Mouse (Mus musculus): Measurements from ENCODE around the gene Rimbp2. TPM values are rescaled to one million over a fixed set of nuclear protein-coding genes. Genes with fewer than 3 reads are reported as not detected.

Gene Rimbp2
- polyA plus RNA-seq, 1 experiment from 2014 or later: 0.27 TPM

- no peak overlapping the region for H3K4me3 ChIP-seq (ENCODE audit: low read length)
- H3K36me3 ChIP-seq (ENCODE audit: control insufficient read depth, insufficient read depth, low read length): no peaks in the 10 kb centered on the region
- H3K9me3 ChIP-seq (ENCODE audit: control insufficient read depth, low read length): no peaks in the 10 kb centered on the region
- WGBS: 17% methylated on average over 11 of the region's 11 CpGs
- ATAC-seq (ENCODE audit: low FRiP score, low TSS enrichment): no peak
- H3K4me2 ChIP-seq (replicated peaks; ENCODE audit: low read depth, low read length): no peak overlapping the region
- H3K27me3 ChIP-seq (ENCODE audit: control insufficient read depth, insufficient read depth, low read length): no peaks in the 10 kb centered on the region
- H3K4me1 ChIP-seq (ENCODE audit: control insufficient read depth, insufficient read depth, low read length): no peaks in the 10 kb centered on the region
- no peak overlapping the region for H3K27ac ChIP-seq (ENCODE audit: low read depth, low read length)
- no peak overlapping the region for H3K9ac ChIP-seq (ENCODE audit: low read depth, low read length)
These were observed 140.2 kb downstream of the Rimbp2 start for GRCm38 (mm10) chr5:128813121-128813520.

- no peak overlapping the region for H3K4me2 ChIP-seq (replicated peaks; ENCODE audit: low read depth, low read length)
- H3K9ac ChIP-seq (ENCODE audit: low read depth, low read length): no peak overlapping the region
- ATAC-seq (ENCODE audit: low FRiP score, low TSS enrichment): no peak
- no peak overlapping the region for H3K4me3 ChIP-seq (ENCODE audit: low read length)
- H3K27me3 ChIP-seq (ENCODE audit: control insufficient read depth, insufficient read depth, low read length): no peaks in the 10 kb centered on the region
- WGBS: 85% methylated on average over 6 of the region's 6 CpGs
- no peaks in the 10 kb centered on the region for H3K36me3 ChIP-seq (ENCODE audit: control insufficient read depth, insufficient read depth, low read length)
- no peak overlapping the region for H3K27ac ChIP-seq (ENCODE audit: low read depth, low read length)
- no peaks in the 10 kb centered on the region for H3K9me3 ChIP-seq (ENCODE audit: control insufficient read depth, low read length)
- no peaks in the 10 kb centered on the region for H3K4me1 ChIP-seq (ENCODE audit: control insufficient read depth, insufficient read depth, low read length)
These were observed 141.9 kb downstream of the Rimbp2 start for GRCm38 (mm10) chr5:128811431-128811830.

GRCm38 (mm10) chr5:128810006-128810405 lies 143.3 kb downstream of the Rimbp2 start:
- ATAC-seq (ENCODE audit: low FRiP score, low TSS enrichment): no peak
- 63% methylated on average over 12 of the region's 12 CpGs for WGBS
- H3K27ac ChIP-seq (ENCODE audit: low read depth, low read length): no peak overlapping the region
- H3K4me2 ChIP-seq (replicated peaks; ENCODE audit: low read depth, low read length): no peak overlapping the region
- no peaks in the 10 kb centered on the region for H3K4me1 ChIP-seq (ENCODE audit: control insufficient read depth, insufficient read depth, low read length)
- no peak overlapping the region for H3K4me3 ChIP-seq (ENCODE audit: low read length)
- H3K9ac ChIP-seq (ENCODE audit: low read depth, low read length): no peak overlapping the region
- H3K36me3 ChIP-seq (ENCODE audit: control insufficient read depth, insufficient read depth, low read length): no peaks in the 10 kb centered on the region
- H3K27me3 ChIP-seq (ENCODE audit: control insufficient read depth, insufficient read depth, low read length): no peaks in the 10 kb centered on the region
- H3K9me3 ChIP-seq (ENCODE audit: control insufficient read depth, low read length): no peaks in the 10 kb centered on the region

DNA sequence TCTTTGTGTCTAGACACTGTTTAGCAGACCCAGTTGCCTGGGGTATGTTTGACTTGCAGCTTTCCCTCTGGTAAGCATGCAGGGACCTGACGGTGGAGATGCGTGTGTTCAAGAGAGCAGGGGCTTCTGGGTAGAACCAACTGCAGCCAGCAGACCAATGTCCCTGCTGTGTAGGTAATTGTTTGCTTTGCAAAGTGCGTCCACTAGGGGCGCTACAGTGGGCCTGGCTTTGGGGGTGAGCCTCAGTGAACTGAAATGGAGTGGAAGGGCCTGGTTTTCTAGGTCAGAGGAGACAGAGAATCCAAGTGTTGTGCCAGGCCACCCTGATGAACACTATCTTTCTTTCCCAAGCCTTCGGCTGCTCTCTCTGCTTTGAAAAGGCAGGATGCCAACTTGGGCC lies 143.9 kb downstream of the Rimbp2 start:
- H3K4me2 ChIP-seq (replicated peaks; ENCODE audit: low read depth, low read length): no peak overlapping the region
- no peaks in the 10 kb centered on the region for H3K9me3 ChIP-seq (ENCODE audit: control insufficient read depth, low read length)
- no peak overlapping the region for H3K4me3 ChIP-seq (ENCODE audit: low read length)
- 48% methylated on average over 5 of the region's 5 CpGs for WGBS
- H3K36me3 ChIP-seq (ENCODE audit: control insufficient read depth, insufficient read depth, low read length): no peaks in the 10 kb centered on the region
- ATAC-seq (ENCODE audit: low FRiP score, low TSS enrichment): no peak
- no peaks in the 10 kb centered on the region for H3K4me1 ChIP-seq (ENCODE audit: control insufficient read depth, insufficient read depth, low read length)
- H3K27me3 ChIP-seq (ENCODE audit: control insufficient read depth, insufficient read depth, low read length): no peaks in the 10 kb centered on the region
- H3K9ac ChIP-seq (ENCODE audit: low read depth, low read length): no peak overlapping the region
- H3K27ac ChIP-seq (ENCODE audit: low read depth, low read length): no peak overlapping the region

DNA sequence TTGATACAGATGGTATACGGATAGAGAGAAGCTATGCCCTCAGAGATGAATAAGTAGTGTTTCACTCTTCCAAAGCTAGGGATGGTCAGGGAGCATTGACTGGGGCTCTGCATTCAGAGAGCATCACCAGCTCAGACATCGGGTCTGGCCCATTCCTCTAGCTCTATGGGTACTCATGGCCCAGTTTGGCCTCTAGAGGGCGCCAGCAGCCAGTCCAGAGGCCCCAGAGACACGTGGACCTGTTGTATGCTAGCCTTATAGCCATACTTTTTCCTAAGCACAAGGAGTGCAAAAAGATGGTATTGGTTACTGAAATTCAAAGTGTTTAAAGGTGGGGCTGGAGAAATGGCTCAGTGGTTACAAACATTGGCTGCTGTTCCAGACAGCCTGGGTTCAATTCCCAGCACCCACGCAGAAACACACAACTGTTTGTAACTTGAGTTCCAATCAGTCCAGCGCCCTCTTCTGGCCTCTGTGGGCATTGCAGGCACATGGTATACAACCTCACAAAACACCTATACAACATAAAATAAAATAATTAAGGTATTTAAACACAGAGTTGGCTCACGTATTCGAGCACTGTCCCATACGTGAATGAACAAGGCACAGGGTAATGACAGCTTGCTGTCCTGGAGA lies 144.6 kb downstream of the Rimbp2 start:
- no peak overlapping the region for H3K4me2 ChIP-seq (replicated peaks; ENCODE audit: low read depth, low read length)
- no peaks in the 10 kb centered on the region for H3K36me3 ChIP-seq (ENCODE audit: control insufficient read depth, insufficient read depth, low read length)
- no peak for ATAC-seq (ENCODE audit: low FRiP score, low TSS enrichment)
- H3K27me3 ChIP-seq (ENCODE audit: control insufficient read depth, insufficient read depth, low read length): no peaks in the 10 kb centered on the region
- no peak overlapping the region for H3K4me3 ChIP-seq (ENCODE audit: low read length)
- no peak overlapping the region for H3K27ac ChIP-seq (ENCODE audit: low read depth, low read length)
- WGBS: 63% methylated on average over 9 of the region's 9 CpGs
- no peaks in the 10 kb centered on the region for H3K9me3 ChIP-seq (ENCODE audit: control insufficient read depth, low read length)
- H3K4me1 ChIP-seq (ENCODE audit: control insufficient read depth, insufficient read depth, low read length): no peaks in the 10 kb centered on the region
- no peak overlapping the region for H3K9ac ChIP-seq (ENCODE audit: low read depth, low read length)

GRCm38 (mm10) chr5:128807408-128807807 lies 145.9 kb downstream of the Rimbp2 start:
- H3K4me3 ChIP-seq (ENCODE audit: low read length): no peak overlapping the region
- ATAC-seq (ENCODE audit: low FRiP score, low TSS enrichment): no peak
- no peaks in the 10 kb centered on the region for H3K9me3 ChIP-seq (ENCODE audit: control insufficient read depth, low read length)
- 87% methylated on average over 9 of the region's 9 CpGs for WGBS
- H3K36me3 ChIP-seq (ENCODE audit: control insufficient read depth, insufficient read depth, low read length): no peaks in the 10 kb centered on the region
- H3K9ac ChIP-seq (ENCODE audit: low read depth, low read length): no peak overlapping the region
- H3K4me1 ChIP-seq (ENCODE audit: control insufficient read depth, insufficient read depth, low read length): no peaks in the 10 kb centered on the region
- no peaks in the 10 kb centered on the region for H3K27me3 ChIP-seq (ENCODE audit: control insufficient read depth, insufficient read depth, low read length)
- no peak overlapping the region for H3K27ac ChIP-seq (ENCODE audit: low read depth, low read length)
- H3K4me2 ChIP-seq (replicated peaks; ENCODE audit: low read depth, low read length): no peak overlapping the region

GRCm38 (mm10) chr5:128806296-128806998 lies 146.8 kb downstream of the Rimbp2 start:
- Histone ChIP-seq H3K27me3 (ENCODE audit: control insufficient read depth, insufficient read depth, low read length) (no peaks in the 10 kb centered on the region), H3K27ac (ENCODE audit: low read depth, low read length) (no peak overlapping the region), H3K9ac (ENCODE audit: low read depth, low read length) (no peak overlapping the region), H3K9me3 (ENCODE audit: control insufficient read depth, low read length) (no peaks in the 10 kb centered on the region), H3K36me3 (ENCODE audit: control insufficient read depth, insufficient read depth, low read length) (no peaks in the 10 kb centered on the region), H3K4me2 (replicated peaks; ENCODE audit: low read depth, low read length) (no peak overlapping the region), H3K4me3 (ENCODE audit: low read length) (no peak overlapping the region), H3K4me1 (ENCODE audit: control insufficient read depth, insufficient read depth, low read length) (no peaks in the 10 kb centered on the region)
- 91% methylated on average over 13 of the region's 13 CpGs for WGBS
- ATAC-seq (ENCODE audit: low FRiP score, low TSS enrichment): no peak

DNA sequence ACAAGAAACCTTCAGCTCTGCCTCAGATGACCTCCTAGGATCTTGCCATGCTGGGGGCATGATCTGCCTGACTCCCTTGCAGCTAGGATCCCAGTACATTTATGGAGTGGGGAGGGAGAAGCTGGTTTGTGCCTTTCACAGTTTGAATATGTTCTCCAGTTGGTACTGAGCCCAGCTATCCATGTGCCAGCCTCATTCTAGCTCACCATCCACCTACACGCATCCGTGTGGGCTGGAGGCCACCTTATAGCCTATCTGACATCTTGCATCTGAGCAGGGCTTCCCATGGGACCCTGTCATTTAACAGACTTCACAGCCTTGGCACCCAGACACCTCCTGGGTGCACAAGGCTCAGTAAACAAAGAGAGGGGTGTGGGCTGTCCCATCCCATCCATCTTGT lies 148.2 kb downstream of the Rimbp2 start:
- Histone ChIP-seq H3K4me1 (ENCODE audit: control insufficient read depth, insufficient read depth, low read length) (no peaks in the 10 kb centered on the region), H3K9me3 (ENCODE audit: control insufficient read depth, low read length) (no peaks in the 10 kb centered on the region), H3K36me3 (ENCODE audit: control insufficient read depth, insufficient read depth, low read length) (no peaks in the 10 kb centered on the region), H3K4me2 (replicated peaks; ENCODE audit: low read depth, low read length) (no peak overlapping the region), H3K9ac (ENCODE audit: low read depth, low read length) (no peak overlapping the region), H3K27ac (ENCODE audit: low read depth, low read length) (no peak overlapping the region), H3K4me3 (ENCODE audit: low read length) (no peak overlapping the region), H3K27me3 (ENCODE audit: control insufficient read depth, insufficient read depth, low read length) (no peaks in the 10 kb centered on the region)
- ATAC-seq (ENCODE audit: low FRiP score, low TSS enrichment): no peak
- WGBS: 85% methylated on average over 2 of the region's 2 CpGs

DNA sequence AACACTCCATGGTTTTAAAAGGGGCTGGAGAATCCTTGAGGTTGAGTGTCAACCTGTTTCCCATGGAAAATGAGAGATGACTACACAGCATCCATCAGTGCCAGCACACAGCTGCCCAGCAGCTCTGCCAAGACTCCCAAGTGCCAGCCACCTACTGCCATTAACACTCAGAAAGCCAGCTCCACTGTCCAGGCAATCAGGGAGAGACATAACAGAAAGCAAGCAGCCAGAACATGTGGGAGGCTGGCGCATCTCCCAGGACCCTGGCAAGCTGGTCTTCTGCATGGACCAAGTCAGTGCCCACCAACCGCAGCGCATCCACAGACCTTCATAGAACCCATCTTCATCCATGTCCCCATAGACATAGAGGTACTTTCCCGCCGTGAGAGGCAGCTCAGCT lies 152.7 kb downstream of the Rimbp2 start:
- Histone ChIP-seq H3K9ac (ENCODE audit: low read depth, low read length) (no peak overlapping the region), H3K27ac (ENCODE audit: low read depth, low read length) (no peak overlapping the region), H3K9me3 (ENCODE audit: control insufficient read depth, low read length) (no peaks in the 10 kb centered on the region), H3K27me3 (ENCODE audit: control insufficient read depth, insufficient read depth, low read length) (no peaks in the 10 kb centered on the region), H3K4me3 (ENCODE audit: low read length) (no peak overlapping the region), H3K4me1 (ENCODE audit: control insufficient read depth, insufficient read depth, low read length) (no peaks in the 10 kb centered on the region), H3K4me2 (replicated peaks; ENCODE audit: low read depth, low read length) (no peak overlapping the region), H3K36me3 (ENCODE audit: control insufficient read depth, insufficient read depth, low read length) (no peaks in the 10 kb centered on the region)
- no peak for ATAC-seq (ENCODE audit: low FRiP score, low TSS enrichment)
- WGBS: 90% methylated on average over 5 of the region's 5 CpGs

All from kidney, embryonic 14.5 days (tissue).